ENCODE assay signal across 9 mouse cellular contexts in the genomic region with DNA sequence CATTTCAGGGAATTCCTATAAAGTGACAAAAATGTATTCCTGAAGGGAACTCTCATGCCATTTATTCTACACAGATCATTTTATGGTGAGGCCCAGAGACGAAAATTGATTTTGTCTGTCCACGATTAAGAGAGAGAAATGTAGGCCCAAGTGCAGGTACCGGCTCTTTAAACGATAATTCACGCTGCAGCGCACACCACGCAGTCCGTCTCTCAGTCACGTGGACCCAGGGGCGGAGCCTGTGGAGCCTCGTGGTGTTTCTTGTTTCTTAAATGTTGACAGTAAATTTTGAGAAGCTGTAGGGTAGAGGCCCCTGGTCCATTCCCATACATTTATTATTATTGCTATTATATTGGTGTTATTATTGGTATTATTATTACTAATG.
A peak's percentile ranks its signal among the peaks of the same experiment; 100 is the strongest.
DNase-seq lines count a peak whose midpoint lies in the region; ATAC-seq and TF ChIP-seq lines count a peak whose summit lies in the region.
"Had no signal": no experiment of that assay in that cellular context is flagged by ENCODE, and none has a peak within 500 bp of the region (broad histone marks: within the 10 kb centered on the region; RNA-seq: fewer than 3 reads in every experiment).

No protein-coding gene starts in this region.

- intact Hi-C loops in heart, postnatal 14 days (cut with DNase I), result no loop called here

- no peaks in the 10 kb centered on the region for H3K27me3 ChIP-seq in heart, embryonic 12.5 days (replicated peaks)
- no peaks in the 10 kb centered on the region for H3K27me3 ChIP-seq in testis, adult 2 months (ENCODE audit: control insufficient read depth, insufficient read depth, low read length)
- H3K27me3 ChIP-seq in hindbrain, embryonic 16.5 days (replicated peaks; ENCODE audit: control insufficient read depth, insufficient read depth, low read length), result no peaks in the 10 kb centered on the region

- H3K4me3 ChIP-seq in heart, embryonic 12.5 days, result no peak overlapping the region
- peak overlapping the region; percentile 53 for H3K4me3 ChIP-seq in testis, adult 2 months (ENCODE audit: control insufficient read depth, low read depth, low read length)
- H3K4me3 ChIP-seq in hindbrain, embryonic 16.5 days (ENCODE audit: low read length), result no peak overlapping the region

- TF ChIP-seq POLR2A in testis, adult 2 months (IDR thresholded peaks at IDR 0.05; ENCODE audit: control insufficient read depth, low read depth, low read length), result peak; percentile 22; the same call in 1 of the 2 replicates

- no peak overlapping the region for H3K27ac ChIP-seq in heart, embryonic 12.5 days (ENCODE audit: poor library complexity, severe bottlenecking)
- no peak overlapping the region for H3K27ac ChIP-seq in testis, adult 2 months (ENCODE audit: control insufficient read depth, insufficient read depth, low read depth, low read length)
- no peak overlapping the region for H3K27ac ChIP-seq in hindbrain, embryonic 16.5 days (ENCODE audit: low read depth, low read length)

- H3K9ac ChIP-seq in heart, embryonic 12.5 days, result no peak overlapping the region
- H3K9ac ChIP-seq in hindbrain, embryonic 16.5 days (ENCODE audit: low read depth, low read length), result no peak overlapping the region

- 73% methylated on average over 11 of the region's 11 CpGs for WGBS in heart, embryonic 12.5 days
- whole genome bisulfite sequencing in hindbrain, embryonic 16.5 days, result 64% methylated on average over 11 of the region's 11 CpGs

- no peaks in the 10 kb centered on the region for H3K9me3 ChIP-seq in heart, embryonic 12.5 days (replicated peaks)
- H3K9me3 ChIP-seq in hindbrain, embryonic 16.5 days (ENCODE audit: control insufficient read depth, low read length), result no peaks in the 10 kb centered on the region

- peak overlapping the region; percentile 48 for H3K4me2 ChIP-seq in heart, embryonic 12.5 days
- peak overlapping the region; percentile 41 for H3K4me2 ChIP-seq in hindbrain, embryonic 16.5 days (ENCODE audit: low read length)

- ATAC-seq in heart, embryonic 12.5 days (ENCODE audit: insufficient number of reproducible peaks, low FRiP score), result peak; percentile 72; the same call in 1 of the 2 replicates
- peak; percentile 44; the same call in 1 of the 2 replicates for ATAC-seq in hindbrain, embryonic 16.5 days

- no peak for DNase-seq in heart, postnatal 14 days
- DNase-seq in testis, postnatal 10 days (ENCODE audit: low spot score), result no peak
- peak; percentile 29 for DNase-seq in testis, postnatal 14 days (ENCODE audit: low spot score)
- no peak for DNase-seq in cerebellum, postnatal 25 days
- no peak for DNase-seq in right cerebral cortex, postnatal 14 days
- DNase-seq: left cerebral cortex, postnatal 4 days had no signal

- H3K36me3 ChIP-seq in heart, embryonic 12.5 days, result no peaks in the 10 kb centered on the region
- no peaks in the 10 kb centered on the region for H3K36me3 ChIP-seq in testis, adult 2 months (ENCODE audit: control insufficient read depth, insufficient read depth, low read length)
- H3K36me3 ChIP-seq in hindbrain, embryonic 16.5 days (ENCODE audit: control insufficient read depth, insufficient read depth, low read length), result no peaks in the 10 kb centered on the region

- H3K4me1 ChIP-seq in heart, embryonic 12.5 days (replicated peaks), result peaks cover 50% of the 10 kb centered on the region
- H3K4me1 ChIP-seq in testis, adult 2 months (ENCODE audit: control insufficient read depth, insufficient read depth, low read length), result no peaks in the 10 kb centered on the region
- peaks cover 3% of the 10 kb centered on the region for H3K4me1 ChIP-seq in hindbrain, embryonic 16.5 days (ENCODE audit: control insufficient read depth, insufficient read depth, low read depth, low read length)

- TF ChIP-seq CTCF in testis, adult 2 months (IDR thresholded peaks at IDR 0.05; ENCODE audit: control insufficient read depth, insufficient read depth, insufficient replicate concordance, low read depth, low read length), result no peak
